Mouse (Mus musculus): ENCODE measurements around the gene Def8. TPM values are rescaled to one million over a fixed set of nuclear protein-coding genes. Genes with fewer than 3 reads are reported as not detected.
"Not testable (repeated sequence)": the region's sequence is repeated elsewhere in the genome, so short reads cannot be mapped to it uniquely, and the experiment has no call there.

Def8 gene
- polyA plus RNA-seq, 1 experiment from 2014 or later: 44.3 TPM

- Histone ChIP-seq H3K4me3 (no peak overlapping the region), H3K9me3 (no peaks in the 10 kb centered on the region), H3K4me2 (no peak overlapping the region), H3K27ac (no peak overlapping the region), H3K9ac (peak overlapping the region; percentile 35; the same call in 1 of the 2 replicates), H3K4me1 (replicated peaks) (peaks cover 22% of the 10 kb centered on the region), H3K27me3 (no peaks in the 10 kb centered on the region), H3K36me3 (peaks cover 36% of the 10 kb centered on the region)
- ATAC-seq (ENCODE audit: low FRiP score): no peak
- 85% methylated on average over 10 of the region's 10 CpGs for WGBS
These were observed 22.7 kb downstream of the Def8 start for GRCm38 (mm10) chr8:123445981-123446380.

DNA sequence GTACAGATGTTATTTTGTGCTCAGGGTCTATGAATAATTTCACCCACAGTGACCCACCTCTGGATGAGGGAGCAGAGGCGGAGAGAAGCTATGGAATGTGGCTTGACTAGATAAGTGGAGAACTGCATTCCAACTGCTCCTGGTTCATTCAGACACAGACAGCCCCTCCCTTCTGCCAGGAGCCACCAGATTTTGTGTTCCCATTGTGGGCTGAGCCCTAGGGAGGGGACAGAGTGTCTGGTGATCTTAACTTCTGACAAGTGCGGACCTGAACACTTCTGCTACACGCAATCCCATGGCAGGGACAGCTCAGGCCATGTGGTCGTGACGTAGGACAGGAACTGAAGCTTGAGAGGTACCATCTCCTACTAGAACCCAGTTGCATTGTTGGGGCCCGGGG, 23.5 kb downstream of the Def8 start:
- H3K9me3 ChIP-seq: no peaks in the 10 kb centered on the region
- no peak overlapping the region for H3K9ac ChIP-seq
- WGBS: 98% methylated on average over 6 of the region's 6 CpGs
- H3K36me3 ChIP-seq: peaks cover 44% of the 10 kb centered on the region
- H3K4me1 ChIP-seq (replicated peaks): peaks cover 22% of the 10 kb centered on the region
- no peak for ATAC-seq (ENCODE audit: low FRiP score)
- no peak overlapping the region for H3K27ac ChIP-seq
- H3K27me3 ChIP-seq: no peaks in the 10 kb centered on the region
- no peak overlapping the region for H3K4me3 ChIP-seq
- no peak overlapping the region for H3K4me2 ChIP-seq

GRCm38 (mm10) chr8:123450783-123451182, 27.5 kb downstream of the Def8 start:
- Histone ChIP-seq H3K27me3 (no peaks in the 10 kb centered on the region), H3K4me2 (no peak overlapping the region), H3K9ac (no peak overlapping the region), H3K4me1 (replicated peaks) (0 out of 2 replicates have a peak, but pooled peaks cover under 1% of the 10 kb centered on the region), H3K27ac (no peak overlapping the region), H3K36me3 (peaks cover 77% of the 10 kb centered on the region), H3K4me3 (no peak overlapping the region), H3K9me3 (no peaks in the 10 kb centered on the region)
- WGBS: 93% methylated on average over 5 of the region's 5 CpGs
- ATAC-seq (ENCODE audit: low FRiP score): no peak

DNA sequence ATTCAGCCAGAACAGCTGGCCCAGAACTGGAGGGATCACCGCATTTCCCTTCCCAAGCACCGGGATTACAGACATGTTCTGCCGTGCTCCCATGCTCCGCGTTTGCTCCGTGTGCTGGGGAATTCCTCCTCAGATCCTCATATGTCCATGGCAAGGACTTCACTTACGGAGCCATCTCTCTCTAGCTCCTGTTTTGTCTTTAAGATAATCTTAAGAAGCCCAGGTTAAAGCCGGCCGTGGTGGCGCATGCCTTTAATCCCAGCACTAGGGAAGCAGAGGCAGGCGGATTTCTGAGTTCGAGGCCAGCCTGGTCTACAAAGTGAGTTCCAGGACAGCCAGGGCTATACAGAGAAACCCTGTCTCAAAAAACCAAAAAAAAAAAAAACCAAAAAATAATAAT, 28.4 kb downstream of the Def8 start:
- not testable (repeated sequence) for H3K9me3 ChIP-seq; ATAC-seq (ENCODE audit: low FRiP score); H3K27ac ChIP-seq; H3K9ac ChIP-seq; H3K4me3 ChIP-seq; H3K4me2 ChIP-seq; H3K4me1 ChIP-seq (replicated peaks); H3K27me3 ChIP-seq
- H3K36me3 ChIP-seq: peaks cover 82% of the 10 kb centered on the region
- 95% methylated on average over 12 of the region's 12 CpGs for WGBS

- Histone ChIP-seq H3K9me3 (no peaks in the 10 kb centered on the region), H3K4me1 (replicated peaks) (no peaks in the 10 kb centered on the region), H3K4me2 (no peak overlapping the region), H3K9ac (no peak overlapping the region), H3K36me3 (peaks cover 82% of the 10 kb centered on the region), H3K27me3 (no peaks in the 10 kb centered on the region), H3K4me3 (no peak overlapping the region), H3K27ac (no peak overlapping the region)
- no peak for ATAC-seq (ENCODE audit: low FRiP score)
- WGBS: 91% methylated on average over 4 of the region's 4 CpGs
These were observed 28.8 kb downstream of the Def8 start for GRCm38 (mm10) chr8:123452149-123452548.

DNA sequence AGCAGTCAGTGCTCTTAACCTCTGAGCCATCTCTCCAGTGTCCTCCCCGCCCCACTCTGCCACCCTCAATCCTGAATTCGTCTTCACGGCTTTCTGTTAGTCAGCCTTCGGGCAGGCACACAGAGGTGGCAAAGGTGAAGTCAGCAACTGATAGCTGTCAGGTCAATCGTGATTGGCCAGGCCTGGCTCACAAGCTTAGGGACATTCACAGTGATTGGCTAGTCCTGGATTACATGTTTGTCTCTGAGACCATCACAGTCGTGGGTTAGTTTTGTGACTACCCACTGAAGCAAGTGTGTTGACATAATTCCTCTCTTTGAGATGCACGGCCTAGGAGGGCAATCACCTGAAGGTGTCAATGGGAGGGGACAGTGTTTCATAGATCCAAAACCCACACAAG, 30.0 kb downstream of the Def8 start:
- Histone ChIP-seq H3K4me3 (no peak overlapping the region), H3K36me3 (peaks cover 89% of the 10 kb centered on the region), H3K27me3 (no peaks in the 10 kb centered on the region), H3K4me1 (replicated peaks) (no peaks in the 10 kb centered on the region), H3K9me3 (no peaks in the 10 kb centered on the region), H3K27ac (no peak overlapping the region), H3K9ac (no peak overlapping the region), H3K4me2 (no peak overlapping the region)
- ATAC-seq (ENCODE audit: low FRiP score): no peak
- WGBS: 85% methylated on average over 7 of the region's 7 CpGs

DNA sequence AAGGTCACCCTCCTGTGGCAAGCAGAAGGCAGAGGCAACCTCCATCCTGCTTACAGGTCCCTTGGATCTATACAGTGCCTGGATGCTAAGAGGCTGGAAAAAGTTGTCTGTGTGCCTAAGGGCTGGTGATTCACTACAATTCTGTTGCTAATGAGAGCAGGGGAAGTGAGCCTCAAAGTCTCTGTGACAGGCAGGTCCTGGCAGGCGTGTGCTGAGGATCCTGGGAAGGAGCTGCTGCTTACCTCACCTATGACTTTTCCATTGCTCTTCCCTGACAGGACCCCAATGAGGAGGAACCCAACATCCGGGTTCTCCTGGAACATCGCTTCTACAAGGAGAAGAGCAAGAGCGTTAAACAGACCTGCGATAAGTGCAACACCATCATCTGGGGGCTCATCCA, 30.6 kb downstream of the Def8 start:
- no peaks in the 10 kb centered on the region for H3K9me3 ChIP-seq
- H3K9ac ChIP-seq: no peak overlapping the region

GRCm38 (mm10) chr8:123454559-123454958, 31.2 kb downstream of the Def8 start:
- Histone ChIP-seq H3K27ac (no peak overlapping the region), H3K4me3 (no peak overlapping the region), H3K27me3 (no peaks in the 10 kb centered on the region), H3K9ac (no peak overlapping the region), H3K36me3 (peaks cover 95% of the 10 kb centered on the region), H3K9me3 (no peaks in the 10 kb centered on the region), H3K4me1 (replicated peaks) (no peaks in the 10 kb centered on the region), H3K4me2 (no peak overlapping the region)
- WGBS: 91% methylated on average over 6 of the region's 6 CpGs
- ATAC-seq (ENCODE audit: low FRiP score): no peak

More for the DNA sequence above, 30.6 kb downstream of the Def8 start:
- Histone ChIP-seq H3K27me3 (no peaks in the 10 kb centered on the region), H3K27ac (no peak overlapping the region), H3K4me3 (no peak overlapping the region), H3K36me3 (peaks cover 95% of the 10 kb centered on the region), H3K4me2 (no peak overlapping the region), H3K4me1 (replicated peaks) (no peaks in the 10 kb centered on the region)
- WGBS: 75% methylated on average over 5 of the region's 5 CpGs
- no peak for ATAC-seq (ENCODE audit: low FRiP score)

- ATAC-seq (ENCODE audit: low FRiP score): no peak
- Histone ChIP-seq H3K27me3 (no peaks in the 10 kb centered on the region), H3K4me3 (no peak overlapping the region), H3K4me2 (no peak overlapping the region), H3K9ac (no peak overlapping the region), H3K4me1 (replicated peaks) (no peaks in the 10 kb centered on the region), H3K36me3 (peaks cover 57% of the 10 kb centered on the region), H3K9me3 (no peaks in the 10 kb centered on the region), H3K27ac (no peak overlapping the region)
- WGBS: 95% methylated on average over 4 of the region's 4 CpGs
These were observed 40.3 kb downstream of the Def8 start for GRCm38 (mm10) chr8:123463651-123464050.

DNA sequence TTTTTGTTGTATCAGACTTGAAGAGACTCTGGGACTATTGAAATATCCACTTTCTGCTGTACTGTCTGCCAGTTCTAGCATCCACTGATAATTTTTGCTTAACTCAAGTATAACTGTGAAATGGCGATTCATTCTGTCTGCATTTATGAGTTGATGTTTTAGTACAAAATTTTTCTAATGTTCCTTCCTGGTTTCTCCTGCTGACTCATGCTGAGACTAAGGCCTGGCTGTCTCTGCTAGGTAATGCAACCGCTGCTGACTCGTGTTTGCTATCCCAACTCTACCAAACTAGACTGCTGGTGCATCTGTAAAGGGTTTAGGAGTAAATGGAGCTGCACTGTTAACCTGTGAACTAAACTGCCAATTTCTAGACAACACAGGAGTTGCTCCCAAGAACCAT, 44.1 kb downstream of the Def8 start:
- Histone ChIP-seq H3K27me3 (no peaks in the 10 kb centered on the region), H3K4me1 (replicated peaks) (no peaks in the 10 kb centered on the region), H3K9me3 (no peaks in the 10 kb centered on the region), H3K9ac (no peak overlapping the region), H3K4me2 (no peak overlapping the region), H3K36me3 (peaks cover 19% of the 10 kb centered on the region), H3K27ac (no peak overlapping the region), H3K4me3 (no peak overlapping the region)
- WGBS: 87% methylated on average over 3 of the region's 3 CpGs
- no peak for ATAC-seq (ENCODE audit: low FRiP score)

DNA sequence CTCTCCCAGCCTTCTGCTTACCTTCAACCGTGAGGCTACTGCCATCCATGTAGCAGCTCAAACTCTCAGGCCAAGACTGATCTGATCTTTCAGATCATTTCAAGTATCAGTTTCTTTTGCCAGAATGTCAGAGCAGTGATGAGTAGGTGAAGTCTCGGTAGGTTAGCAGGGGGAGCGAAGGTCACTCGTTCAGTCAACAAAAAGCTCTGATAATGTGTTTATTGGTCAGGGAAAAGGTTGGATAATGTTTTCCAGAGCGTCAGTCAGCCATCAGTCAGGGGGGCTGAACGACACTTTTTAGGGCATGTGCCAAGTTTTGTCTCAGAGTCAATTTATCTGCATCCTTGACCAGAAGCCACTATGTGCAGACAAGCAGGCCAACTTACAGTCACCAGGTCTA, 49.7 kb downstream of the Def8 start:
- H3K9me3 ChIP-seq; H3K4me1 ChIP-seq (replicated peaks); H3K36me3 ChIP-seq; H3K9ac ChIP-seq; ATAC-seq (ENCODE audit: low FRiP score); H3K4me3 ChIP-seq; H3K27me3 ChIP-seq; H3K27ac ChIP-seq; H3K4me2 ChIP-seq: not testable (repeated sequence)
- 78% methylated on average over 6 of the region's 6 CpGs for WGBS

DNA sequence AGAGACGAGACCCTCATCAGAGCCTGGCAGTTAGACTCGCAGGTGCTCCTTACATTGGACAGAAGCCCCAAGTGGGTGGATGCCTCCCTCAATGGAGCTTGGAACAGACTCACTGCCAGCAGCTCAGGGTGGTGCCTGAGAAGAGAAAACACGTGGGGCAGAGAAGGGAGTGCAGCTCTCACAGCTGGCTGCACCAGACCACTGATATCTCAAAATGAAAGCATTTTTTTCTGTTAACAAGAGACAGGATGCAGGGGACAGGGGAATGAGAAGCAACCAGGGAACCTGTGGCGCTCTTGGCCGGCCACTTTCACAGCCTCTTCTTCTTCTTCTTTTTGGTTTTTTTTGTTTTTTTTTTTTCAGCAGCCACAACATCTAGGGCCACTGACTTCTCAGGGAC, 51.2 kb downstream of the Def8 start:
- not testable (repeated sequence) for H3K9me3 ChIP-seq; ATAC-seq (ENCODE audit: low FRiP score); H3K4me3 ChIP-seq; H3K27ac ChIP-seq; H3K36me3 ChIP-seq; H3K27me3 ChIP-seq; H3K9ac ChIP-seq; H3K4me2 ChIP-seq
- peaks cover 20% of the 10 kb centered on the region for H3K4me1 ChIP-seq (replicated peaks)
- whole genome bisulfite sequencing: 67% methylated on average over 5 of the region's 5 CpGs

DNA sequence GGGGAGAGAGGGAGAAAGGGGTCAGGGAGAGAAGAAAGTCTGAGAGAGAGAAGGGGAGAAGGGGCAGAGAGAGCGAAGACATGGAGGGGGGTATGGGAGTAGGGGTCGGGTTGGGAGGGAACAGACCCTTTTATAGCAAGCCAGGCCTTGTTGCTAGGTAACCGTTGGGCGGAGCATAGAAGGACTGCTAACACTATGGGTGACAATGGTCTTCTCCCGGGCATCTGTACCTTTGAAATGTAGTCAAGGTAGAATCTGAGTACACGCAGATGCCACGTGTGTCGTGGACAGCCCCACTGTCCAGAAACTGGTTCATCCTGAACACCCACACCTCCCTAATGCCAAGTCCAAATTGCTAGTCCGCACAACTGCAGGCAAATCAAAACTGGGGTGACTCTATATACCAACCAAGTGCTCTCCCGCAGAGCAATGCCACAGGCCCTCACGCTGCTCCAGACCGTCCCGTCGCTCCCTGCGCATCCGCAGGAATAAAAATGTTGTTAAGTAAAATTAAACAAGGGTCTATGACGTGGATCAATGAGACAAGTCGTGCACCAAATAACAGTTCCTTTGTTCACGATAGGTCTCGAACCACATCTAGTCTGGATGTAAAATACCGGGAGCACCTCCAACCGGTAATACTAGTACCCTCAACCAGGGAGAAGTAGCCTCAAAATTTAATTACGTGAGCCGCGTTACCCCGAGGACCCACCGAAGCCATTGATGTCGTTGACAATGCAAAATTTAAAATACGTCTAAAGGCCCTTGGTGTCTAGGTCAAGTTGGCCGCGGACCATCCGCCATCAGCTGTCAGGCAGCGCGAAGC, 53.8 kb downstream of the Def8 start:
- Histone ChIP-seq H3K36me3 (peaks cover 17% of the 10 kb centered on the region), H3K27ac (peak overlapping the region; percentile 98), H3K4me3 (peak overlapping the region; percentile 75), H3K4me1 (replicated peaks) (peaks cover 20% of the 10 kb centered on the region), H3K4me2 (peak overlapping the region; percentile 83), H3K9ac (peak overlapping the region; percentile 88), H3K9me3 (no peaks in the 10 kb centered on the region), H3K27me3 (no peaks in the 10 kb centered on the region)
- 7% methylated on average over 34 of the region's 34 CpGs for WGBS
- ATAC-seq (ENCODE audit: low FRiP score): peak; percentile 67

Data from hindbrain, embryonic 13.5 days (tissue).